Mouse (Mus musculus) megakaryocyte, embryonic 14.5 days (primary cell): ENCODE data around the gene Tuba8.

ENCODE experiments used
- FLI1 ChIP-seq: IDR thresholded peaks from 2 replicates; pipeline ENCODE4 v1.6.1; 2012; ENCODE audit warnings: low read length, inconsistent platforms, mixed read lengths
- GATA1 ChIP-seq: IDR thresholded peaks from 3 replicates; pipeline ENCODE4 v1.6.1; 2012; ENCODE audit warnings: mixed read lengths, low read length, inconsistent platforms, borderline replicate concordance

DNA sequence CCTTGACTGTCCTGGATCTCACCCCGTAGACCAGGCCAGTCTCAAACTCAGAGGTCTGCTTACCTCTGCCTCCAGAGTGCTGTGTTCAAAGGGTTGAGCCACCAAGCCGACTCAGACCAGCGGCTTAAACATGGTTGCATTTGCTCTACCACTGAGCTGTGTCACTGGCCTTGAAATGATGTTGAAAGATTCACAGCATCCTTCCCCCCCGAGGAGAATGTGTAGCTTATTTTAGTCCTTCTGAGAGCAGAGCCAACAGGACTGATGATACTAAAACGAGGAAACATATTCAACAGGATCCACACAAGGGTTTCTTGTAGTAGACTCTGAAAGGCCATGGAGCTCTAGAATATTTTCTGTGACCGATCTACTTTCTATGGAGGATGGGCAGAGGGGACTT, 5.4 kb downstream of the Tuba8 start:
- no peak for TF ChIP-seq GATA1
- no peak for TF ChIP-seq FLI1
